Mouse (Mus musculus): ENCODE measurements around the gene Evi5.

GRCm38 (mm10) chr5:107924564-107924963, 49.7 kb upstream of the Evi5 start:
- TF ChIP-seq CTCF (IDR thresholded peaks at IDR 0.05; ENCODE audit: insufficient read depth, low read length) = no peak
- TF ChIP-seq POLR2A (IDR thresholded peaks at IDR 0.05; ENCODE audit: borderline replicate concordance, extremely low read depth, low read depth, low read length) = no peak
